Mouse (Mus musculus): ENCODE results near the gene Slc37a1.

GRCm38 (mm10) chr17:31377961-31378360 is 91.4 kb downstream of the Slc37a1 start:
- TF ChIP-seq MYOG (IDR thresholded peaks at IDR 0.05; ENCODE audit: control insufficient read depth, extremely low read depth, insufficient read length) (no peak), CTCF (IDR thresholded peaks at IDR 0.05; ENCODE audit: control insufficient read depth, insufficient read depth, insufficient read length) (peak; percentile 31), MAX (IDR thresholded peaks at IDR 0.05) (no peak), USF1 (IDR thresholded peaks at IDR 0.05; ENCODE audit: low read depth) (no peak), CEBPB (IDR thresholded peaks at IDR 0.05; ENCODE audit: low read depth) (no peak), FOSL1 (IDR thresholded peaks at IDR 0.05; ENCODE audit: insufficient read depth, low read length, poor library complexity, severe bottlenecking) (no peak), MYOD1 (IDR thresholded peaks at IDR 0.05; ENCODE audit: control insufficient read depth, insufficient read length, low read depth) (no peak)
